Mouse (Mus musculus): ENCODE measurements around the gene Tm9sf4.

DNA sequence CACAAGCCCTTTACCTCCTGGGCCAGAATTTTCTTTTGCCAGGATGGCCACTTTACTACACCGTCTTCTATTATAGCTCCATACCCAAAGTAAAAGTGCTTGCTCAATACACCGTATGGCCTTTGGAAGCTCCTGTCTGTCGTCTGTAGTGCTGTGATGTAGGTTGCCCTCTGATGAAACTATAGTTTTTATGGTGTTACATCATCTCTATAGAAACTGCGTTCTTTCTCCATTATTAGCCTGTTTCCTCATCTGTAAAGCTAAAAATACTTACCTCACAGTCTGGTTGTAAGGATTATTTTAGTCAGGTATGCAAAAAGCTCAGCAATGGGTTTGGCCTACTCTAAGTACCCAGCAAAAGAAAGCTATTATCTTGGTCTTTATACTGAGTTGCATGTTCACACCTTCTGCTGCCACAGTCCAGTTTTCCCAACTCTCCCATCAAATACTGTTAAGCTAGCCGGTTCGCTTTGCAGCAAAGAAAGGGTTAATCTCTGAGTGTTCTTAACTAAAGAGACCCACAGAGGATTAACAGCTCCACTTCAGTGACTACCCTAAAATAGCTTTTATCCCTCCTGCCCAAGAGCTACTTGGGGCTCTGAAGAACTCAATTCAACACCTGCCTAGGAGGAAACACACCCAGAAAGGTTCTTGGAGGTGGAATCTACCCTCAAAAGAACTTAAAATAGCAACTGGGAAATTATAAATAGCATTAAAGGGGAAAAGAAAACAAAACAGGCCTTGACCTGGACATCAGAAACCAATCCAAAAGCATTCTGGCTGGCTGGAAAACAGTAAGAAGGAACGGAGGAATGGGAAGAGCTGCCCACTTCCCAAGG, 78.1 kb downstream of the Tm9sf4 start:
- TF ChIP-seq TAL1 (IDR thresholded peaks at IDR 0.05; ENCODE audit: low read length): no peak
- no peak for TF ChIP-seq GATA1 (IDR thresholded peaks at IDR 0.05; ENCODE audit: low read length)
